Mouse (Mus musculus): ENCODE measurements around the gene Mpig6b. TPM values are rescaled to one million over a fixed set of nuclear protein-coding genes. Genes with fewer than 3 reads are reported as not detected.

Gene Mpig6b
- polyA plus RNA-seq, 2 experiments: 2.3 to 4.0 TPM

DNA sequence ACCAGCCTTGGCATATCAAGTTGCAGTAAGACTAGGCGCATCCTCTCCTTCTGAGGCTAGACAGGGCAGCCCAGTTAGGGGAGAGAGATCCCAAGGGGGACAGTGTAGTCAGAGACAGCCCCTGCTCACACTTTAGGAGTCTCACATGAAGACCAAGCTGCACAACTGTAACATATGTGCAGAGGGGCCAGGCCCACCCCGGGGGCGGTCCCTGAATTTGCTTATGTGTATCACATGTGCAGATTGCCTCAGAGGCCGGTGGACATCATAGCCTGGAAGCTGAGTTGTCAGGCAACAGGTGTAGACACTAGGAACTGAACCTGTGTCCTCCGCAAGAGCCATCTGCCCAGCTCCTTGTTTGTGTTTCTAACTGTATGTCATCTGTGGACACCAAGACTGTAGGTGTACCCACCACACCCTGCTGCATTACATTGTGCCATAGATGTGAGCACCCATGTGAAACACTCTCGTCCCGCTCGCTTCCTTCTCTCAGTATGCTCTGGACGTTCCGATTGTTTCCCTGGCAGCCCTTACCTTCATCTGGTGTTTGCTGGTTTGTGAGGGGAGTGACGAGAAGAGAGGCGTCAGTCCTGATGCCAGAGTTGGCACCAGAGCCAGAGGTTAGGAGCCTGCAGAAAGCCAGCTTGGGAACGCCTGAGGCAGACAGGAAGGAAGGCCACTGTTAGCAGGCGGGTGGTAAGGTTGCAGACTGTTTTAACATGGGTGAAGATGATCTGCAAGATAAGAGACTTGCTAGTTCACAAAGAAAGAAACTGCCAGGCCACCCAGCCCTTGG is 26.6 kb upstream of the Mpig6b start:
- Histone ChIP-seq H3K27ac (no peak overlapping the region), H3K4me2 (ENCODE audit: low read depth) (no peak overlapping the region), H3K36me3 (replicated peaks; ENCODE audit: control insufficient read depth, insufficient read depth, low read depth) (peaks cover 28% of the 10 kb centered on the region), H3K9ac (replicated peaks) (no peak overlapping the region), H3K27me3 (ENCODE audit: control insufficient read depth, insufficient read depth, low read length) (no peaks in the 10 kb centered on the region), H3K9me3 (ENCODE audit: control insufficient read depth, low read length) (no peaks in the 10 kb centered on the region), H3K4me1 (replicated peaks; ENCODE audit: control insufficient read depth in 2 of 2, insufficient read depth in 2 of 2, low read length in 1 of 2) (peaks cover 10% of the 10 kb centered on the region in 2 experiments), H3K4me3 (ENCODE audit: insufficient read depth in 1 of 2, low read depth in 2 of 2, low read length in 2 of 2) (no peak overlapping the region)
- TF ChIP-seq CTCF (IDR thresholded peaks at IDR 0.05; ENCODE audit: low read depth): no peak
- no peak for TF ChIP-seq EP300 (IDR thresholded peaks at IDR 0.05; ENCODE audit: low read depth)
- WGBS (ENCODE audit: insufficient replicate concordance): 81% methylated on average over 14 of the region's 14 CpGs
- no peak for ATAC-seq (ENCODE audit: insufficient read depth)
- DNase-seq (ENCODE audit: low read depth in 3 of 3, low spot score in 3 of 3): no peak

DNA sequence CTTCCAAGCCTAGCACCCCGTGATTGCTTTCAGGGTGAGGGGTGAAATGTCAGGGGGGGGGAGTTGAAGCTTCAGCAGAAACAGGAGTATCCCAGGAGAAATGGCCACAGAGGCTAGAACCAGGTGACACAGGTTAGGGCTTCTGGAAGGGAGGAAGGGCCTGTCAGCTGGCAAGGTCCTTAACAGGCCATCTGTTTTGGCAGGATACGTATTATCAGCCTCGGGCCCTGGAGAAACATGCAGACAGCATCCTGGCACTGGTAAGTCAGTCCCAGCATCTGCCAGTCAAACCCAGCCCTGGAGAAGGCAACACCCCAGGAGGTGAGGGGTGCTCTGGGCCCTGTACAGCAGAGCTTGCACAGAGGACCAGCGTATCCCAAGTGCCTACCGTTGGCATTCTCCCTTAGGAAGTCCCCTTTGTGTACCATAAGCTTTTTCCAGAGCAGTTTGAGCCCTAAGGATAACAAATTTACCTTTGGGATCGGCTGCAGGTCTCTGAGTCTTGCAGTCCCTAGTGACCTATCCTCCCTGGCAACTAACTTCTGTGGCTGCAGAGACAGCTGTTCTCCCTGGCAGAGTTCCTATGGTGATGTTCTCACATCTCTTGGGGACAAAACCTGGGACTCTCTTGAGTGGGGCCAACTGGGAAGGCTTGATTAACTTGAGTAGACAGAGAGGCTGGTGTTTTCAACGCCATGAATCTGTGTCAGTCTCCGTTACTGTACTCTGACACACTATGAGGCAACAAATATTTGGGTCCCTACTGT is 24.4 kb upstream of the Mpig6b start:
- Histone ChIP-seq H3K4me2 (ENCODE audit: low read depth) (peak overlapping the region; percentile 96), H3K9me3 (ENCODE audit: control insufficient read depth, low read length) (no peaks in the 10 kb centered on the region), H3K9ac (replicated peaks) (peak overlapping the region; percentile 86), H3K27ac (peak overlapping the region; percentile 75), H3K36me3 (replicated peaks; ENCODE audit: control insufficient read depth, insufficient read depth, low read depth) (peaks cover 14% of the 10 kb centered on the region), H3K4me1 (replicated peaks; ENCODE audit: control insufficient read depth in 2 of 2, insufficient read depth in 2 of 2, low read length in 1 of 2) (peaks cover 14% of the 10 kb centered on the region in 2 experiments), H3K4me3 (ENCODE audit: insufficient read depth in 1 of 2, low read depth in 2 of 2, low read length in 2 of 2) (peak overlapping the region; percentile 66 to 70), H3K27me3 (ENCODE audit: control insufficient read depth, insufficient read depth, low read length) (no peaks in the 10 kb centered on the region)
- 52% methylated on average over 8 of the region's 8 CpGs for WGBS (ENCODE audit: insufficient replicate concordance)
- ATAC-seq (ENCODE audit: insufficient read depth): peak; percentile 48
- peak; percentile 64 to 69 (median 65) for DNase-seq (ENCODE audit: low read depth in 3 of 3, low spot score in 3 of 3)
- no peak for TF ChIP-seq CTCF (IDR thresholded peaks at IDR 0.05; ENCODE audit: low read depth)
- peak; percentile 74 for TF ChIP-seq EP300 (IDR thresholded peaks at IDR 0.05; ENCODE audit: low read depth)

DNA sequence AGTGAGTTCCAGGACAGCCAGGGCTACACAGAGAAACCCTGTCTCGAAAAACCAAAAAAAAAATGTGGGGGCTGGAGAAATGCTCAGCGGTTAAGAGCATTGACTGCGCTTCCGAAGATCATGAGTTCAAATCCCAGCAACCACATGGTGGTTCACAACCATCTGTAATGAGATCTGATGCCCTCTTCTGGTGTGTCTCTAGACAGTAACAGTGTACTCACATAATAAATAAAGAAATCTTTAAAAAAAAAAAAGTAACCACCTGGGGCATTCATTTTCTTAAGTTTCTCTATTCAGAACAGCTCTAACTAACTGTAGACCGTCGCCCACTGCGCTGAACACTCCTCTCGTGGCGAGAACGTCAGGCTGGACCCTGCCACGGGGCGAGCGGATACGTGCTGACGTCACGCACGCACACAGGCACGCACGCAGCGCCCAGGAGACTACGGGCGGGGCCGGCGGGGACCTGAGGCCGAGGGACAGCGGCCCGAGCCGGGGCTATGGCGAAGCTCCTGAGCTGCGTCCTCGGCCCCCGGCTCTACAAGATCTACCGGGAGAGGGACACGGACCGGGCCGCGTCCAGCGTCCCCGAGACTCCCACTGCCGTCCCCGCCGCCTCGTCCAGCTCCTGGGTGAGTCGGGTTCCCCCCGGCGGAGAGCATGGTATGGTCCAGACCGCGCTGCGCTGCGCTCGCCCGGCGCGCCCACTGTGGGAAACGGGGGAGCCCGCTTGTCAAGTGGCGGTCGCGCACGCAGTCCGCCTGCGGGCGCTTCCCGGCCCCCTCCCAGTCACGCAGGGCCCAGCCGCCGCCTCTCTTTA is 23.1 kb upstream of the Mpig6b start, which contains the start of gene Abhd16a:
Gene Abhd16a, plus strand, starts transcription at position 439 of the 820 bp plus-strand sequence.
- peak within 1 kb of the TSS; percentile 86 for H3K9ac ChIP-seq (replicated peaks)
- 3% methylated on average over 60 of the region's 67 CpGs for WGBS (ENCODE audit: insufficient replicate concordance)
- no peaks in the 10 kb centered on the region for H3K9me3 ChIP-seq (ENCODE audit: control insufficient read depth, low read length)
- H3K4me2 ChIP-seq (ENCODE audit: low read depth): peak within 1 kb of the TSS; percentile 96
- H3K27ac ChIP-seq: peak within 1 kb of the TSS; percentile 75
- peaks cover 6% of the 10 kb centered on the region; the same call in 1 of the 2 replicates for H3K36me3 ChIP-seq (replicated peaks; ENCODE audit: control insufficient read depth, insufficient read depth, low read depth)
- peak; percentile 97 for ATAC-seq (ENCODE audit: insufficient read depth)
- TF ChIP-seq CTCF (IDR thresholded peaks at IDR 0.05; ENCODE audit: low read depth) (peak; percentile 22), EP300 (IDR thresholded peaks at IDR 0.05; ENCODE audit: low read depth) (no peak)
- peak within 1 kb of the TSS; percentile 66 to 70 for H3K4me3 ChIP-seq (ENCODE audit: insufficient read depth in 1 of 2, low read depth in 2 of 2, low read length in 2 of 2)
- DNase-seq (ENCODE audit: low read depth in 3 of 3, low spot score in 3 of 3): peak; percentile 82 to 87 (median 83)
- no peaks in the 10 kb centered on the region for H3K27me3 ChIP-seq (ENCODE audit: control insufficient read depth, insufficient read depth, low read length)
- peaks cover 15 to 18% of the 10 kb centered on the region in 2 experiments for H3K4me1 ChIP-seq (replicated peaks; ENCODE audit: control insufficient read depth in 2 of 2, insufficient read depth in 2 of 2, low read length in 1 of 2)

DNA sequence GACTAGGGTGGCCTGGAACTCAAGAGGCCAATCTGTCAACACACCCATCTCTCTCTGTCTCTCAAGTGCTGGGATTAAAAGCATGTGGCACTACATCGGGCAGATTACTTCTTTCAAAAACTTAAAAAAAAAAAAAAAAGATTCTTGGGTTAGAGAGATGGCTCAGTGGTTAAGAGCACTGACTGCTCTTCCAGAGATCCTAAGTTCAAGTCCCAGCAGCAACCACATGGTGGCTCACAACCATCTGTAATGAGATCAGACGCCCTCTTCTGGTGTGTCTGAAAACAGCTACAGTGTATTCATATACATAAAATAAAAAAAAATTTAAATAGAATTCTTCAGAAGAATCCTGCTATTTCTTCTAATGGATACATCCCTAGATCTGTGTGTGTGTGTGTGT is 22.2 kb upstream of the Mpig6b start:
- ATAC-seq (ENCODE audit: insufficient read depth): no peak
- Histone ChIP-seq H3K4me1 (replicated peaks; ENCODE audit: control insufficient read depth in 2 of 2, insufficient read depth in 2 of 2, low read length in 1 of 2) (peaks cover 15 to 18% of the 10 kb centered on the region in 2 experiments), H3K4me3 (ENCODE audit: insufficient read depth in 1 of 2, low read depth in 2 of 2, low read length in 2 of 2) (no peak overlapping the region), H3K27ac (no peak overlapping the region), H3K36me3 (replicated peaks; ENCODE audit: control insufficient read depth, insufficient read depth, low read depth) (peaks cover 6% of the 10 kb centered on the region; the same call in 1 of the 2 replicates), H3K9ac (replicated peaks) (no peak overlapping the region), H3K9me3 (ENCODE audit: control insufficient read depth, low read length) (no peaks in the 10 kb centered on the region), H3K4me2 (ENCODE audit: low read depth) (no peak overlapping the region), H3K27me3 (ENCODE audit: control insufficient read depth, insufficient read depth, low read length) (no peaks in the 10 kb centered on the region)
- 34% methylated on average over 2 of the region's 2 CpGs for WGBS (ENCODE audit: insufficient replicate concordance)
- no peak for TF ChIP-seq EP300 (IDR thresholded peaks at IDR 0.05; ENCODE audit: low read depth)
- peak; percentile 39 for TF ChIP-seq CTCF (IDR thresholded peaks at IDR 0.05; ENCODE audit: low read depth)
- no peak for DNase-seq (ENCODE audit: low read depth in 3 of 3, low spot score in 3 of 3)
